Mouse (Mus musculus) cerebellum, adult 2 months (tissue): Measurements from ENCODE around the gene Ccdc117. TPM values are rescaled to one million over a fixed set of nuclear protein-coding genes. Genes with fewer than 3 reads are reported as not detected.
"Not testable (repeated sequence)": the region's sequence is repeated elsewhere in the genome, so short reads cannot be mapped to it uniquely, and the experiment has no call there.

ENCODE experiments used
- DNase-seq, 2 experiments: peaks; one replicate each; pipeline ENCODE4 v3.0.0; 2021
- H3K27ac ChIP-seq: fragments of 200-500 bp; 2 replicates; pipeline ENCODE4 v1.5.1; 2012; ENCODE audit warnings: low read length, control low read depth, inconsistent platforms; ENCODE audit not compliant: insufficient read depth
- H3K27me3 ChIP-seq: fragments of 200-500 bp; 2 replicates; pipeline ENCODE4 v1.6.1; 2012; ENCODE audit warnings: inconsistent platforms, mild to moderate bottlenecking, low read length, moderate library complexity; ENCODE audit not compliant: control insufficient read depth, insufficient read depth
- H3K4me1 ChIP-seq: fragments of 200-500 bp; 2 replicates; pipeline ENCODE4 v1.6.1; 2011; ENCODE audit warnings: low read length; ENCODE audit not compliant: control insufficient read depth, insufficient read depth
- H3K4me3 ChIP-seq: fragments of 200-500 bp; replicated peaks from 2 replicates; pipeline ENCODE3; 2011; ENCODE audit warnings: mild to moderate bottlenecking, low read depth, low read length, control low read depth; ENCODE audit not compliant: insufficient read depth
- CTCF ChIP-seq: fragments of 200-500 bp; IDR thresholded peaks from 2 replicates; pipeline ENCODE4 v1.5.1; 2011; ENCODE audit warnings: low read depth, mild to moderate bottlenecking, control low read depth, low read length, moderate library complexity, borderline replicate concordance; ENCODE audit not compliant: insufficient read depth
- POLR2A ChIP-seq: fragments of 200-500 bp; IDR thresholded peaks from 2 replicates; pipeline ENCODE4 v1.6.1; 2011; ENCODE audit warnings: low read length, control low read depth, borderline replicate concordance; ENCODE audit not compliant: insufficient read depth
- WGBS: fragments of 180-500 bp; shearing (Covaris S2); methylation state at CpG from one replicate; pipeline ENCODE4 v1.1.7; 2018; 5-methylcytosine and 5-hydroxymethylcytosine counted together
- polyA plus RNA-seq: library from polyadenylated mRNA; depleted of rRNA; stranded (reverse); fragments of >200 nt; gene quantifications from 2 replicates; pipeline ENCODE4 v1.2.3, GENCODE M21; 2012; rRNA removed

Ccdc117 gene
- polyA plus RNA-seq, 1 experiment: 13.1 TPM

DNA sequence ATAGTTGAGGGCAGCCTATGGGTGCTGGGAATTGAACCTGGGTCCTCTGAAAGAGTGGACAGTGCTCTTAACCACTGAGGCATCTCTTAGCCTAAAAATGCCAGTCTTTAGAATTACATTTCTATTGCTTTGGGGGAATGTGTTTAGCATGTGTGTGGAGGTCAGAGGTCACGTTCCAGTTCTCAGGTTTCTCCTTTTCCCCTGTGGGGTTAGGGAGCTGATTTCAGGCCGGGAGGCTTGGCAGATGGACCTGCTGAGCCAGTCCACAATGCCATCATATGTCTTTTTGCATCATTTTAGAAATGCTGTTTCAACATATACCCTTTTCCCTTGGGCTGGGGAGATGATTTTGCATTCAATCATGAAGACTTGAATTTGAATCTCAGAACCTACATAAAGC lies 48.1 kb downstream of the Ccdc117 start:
- TF ChIP-seq POLR2A (no peak), CTCF (no peak)
- no peak for DNase-seq
- Histone ChIP-seq H3K27me3 (no peaks in the 10 kb centered on the region), H3K27ac (no peak overlapping the region), H3K4me1 (no peaks in the 10 kb centered on the region), H3K4me3 (no peak overlapping the region)
- 53% methylated on average over 2 of the region's 2 CpGs for WGBS

DNA sequence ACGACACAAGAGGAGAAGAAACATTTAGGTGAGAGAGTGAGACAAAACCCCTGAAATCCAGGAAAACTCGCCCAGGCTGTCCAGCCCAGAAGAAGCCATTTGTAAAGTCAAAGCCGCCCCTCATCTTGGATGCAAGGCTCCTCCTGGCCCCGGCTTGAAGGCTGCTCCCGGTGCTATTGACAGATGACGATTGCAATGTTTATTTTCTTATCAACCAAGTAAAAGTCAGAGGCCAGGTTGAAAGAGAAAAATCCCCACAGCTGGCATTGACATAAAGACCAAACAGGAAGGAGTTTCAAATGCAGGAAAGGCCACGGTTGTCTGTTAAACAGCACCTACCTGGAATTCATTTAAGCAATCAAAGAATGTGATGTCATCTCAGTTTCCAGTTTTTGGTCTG lies 50.1 kb downstream of the Ccdc117 start:
- no peak overlapping the region for H3K4me3 ChIP-seq
- no peaks in the 10 kb centered on the region for H3K27me3 ChIP-seq
- TF ChIP-seq CTCF (no peak), POLR2A (no peak)
- 82% methylated on average over 7 of the region's 7 CpGs for WGBS
- H3K4me1 ChIP-seq: no peaks in the 10 kb centered on the region
- no peak overlapping the region for H3K27ac ChIP-seq
- DNase-seq: no peak

DNA sequence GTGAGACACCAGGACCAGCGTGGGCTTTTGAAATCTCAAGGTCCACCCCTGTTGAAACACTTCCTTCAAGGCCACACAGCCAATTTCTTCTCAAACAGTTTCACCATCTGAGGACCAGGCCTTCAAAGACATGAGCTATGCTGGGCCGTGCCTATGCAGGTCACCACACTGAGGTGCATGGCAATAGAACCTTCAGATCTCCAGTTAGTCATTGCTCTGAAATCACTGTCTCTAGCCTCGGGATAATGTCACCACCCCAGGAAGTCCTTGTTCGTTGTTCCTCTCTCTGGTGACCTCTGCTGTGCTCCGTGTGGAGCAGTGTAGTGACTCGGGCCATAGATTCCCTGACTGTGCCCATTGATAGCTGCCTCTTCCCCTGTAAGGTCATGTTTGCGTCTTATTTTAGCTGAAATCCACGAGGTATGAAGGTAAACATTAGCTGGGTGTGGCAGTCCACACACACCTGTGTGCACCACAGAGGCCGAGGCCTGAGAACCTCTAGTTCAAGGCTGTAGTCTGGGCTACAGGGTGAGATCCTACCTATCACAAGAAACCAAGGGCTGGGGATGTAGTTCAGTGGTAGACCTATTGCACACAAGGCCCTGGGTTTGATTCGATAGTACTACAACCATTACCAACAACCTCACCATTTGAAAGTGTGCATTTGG lies 50.9 kb downstream of the Ccdc117 start:
- no peak overlapping the region for H3K27ac ChIP-seq
- no peaks in the 10 kb centered on the region for H3K27me3 ChIP-seq
- H3K4me3 ChIP-seq: no peak overlapping the region
- TF ChIP-seq CTCF (no peak), POLR2A (no peak)
- H3K4me1 ChIP-seq: 0 out of 2 replicates have a peak, but pooled peaks cover 3% of the 10 kb centered on the region
- no peak for DNase-seq
- WGBS: 81% methylated on average over 10 of the region's 10 CpGs

DNA sequence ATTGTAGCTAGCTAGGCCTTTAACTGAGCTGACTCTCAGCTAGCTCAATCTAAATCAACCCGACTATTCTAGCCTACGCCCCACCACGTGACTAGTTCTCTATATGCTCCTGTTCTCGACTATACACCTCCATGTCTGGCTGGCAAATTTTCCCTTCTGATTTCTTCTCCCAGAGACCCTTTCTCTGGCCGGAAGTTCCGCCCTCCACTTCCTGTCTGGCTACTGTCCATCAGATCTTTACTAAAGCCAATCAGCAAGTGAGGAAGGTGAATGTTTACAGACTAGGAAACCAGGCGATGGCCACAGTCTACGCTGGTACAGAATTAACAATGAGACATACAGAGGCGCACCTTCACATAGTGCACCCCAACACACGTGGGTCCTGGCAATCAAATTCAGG lies 52.6 kb downstream of the Ccdc117 start:
- WGBS: 86% methylated on average over 10 of the region's 10 CpGs
- not testable (repeated sequence) for DNase-seq, H3K27ac ChIP-seq, H3K4me3 ChIP-seq, H3K27me3 ChIP-seq, H3K4me1 ChIP-seq

DNA sequence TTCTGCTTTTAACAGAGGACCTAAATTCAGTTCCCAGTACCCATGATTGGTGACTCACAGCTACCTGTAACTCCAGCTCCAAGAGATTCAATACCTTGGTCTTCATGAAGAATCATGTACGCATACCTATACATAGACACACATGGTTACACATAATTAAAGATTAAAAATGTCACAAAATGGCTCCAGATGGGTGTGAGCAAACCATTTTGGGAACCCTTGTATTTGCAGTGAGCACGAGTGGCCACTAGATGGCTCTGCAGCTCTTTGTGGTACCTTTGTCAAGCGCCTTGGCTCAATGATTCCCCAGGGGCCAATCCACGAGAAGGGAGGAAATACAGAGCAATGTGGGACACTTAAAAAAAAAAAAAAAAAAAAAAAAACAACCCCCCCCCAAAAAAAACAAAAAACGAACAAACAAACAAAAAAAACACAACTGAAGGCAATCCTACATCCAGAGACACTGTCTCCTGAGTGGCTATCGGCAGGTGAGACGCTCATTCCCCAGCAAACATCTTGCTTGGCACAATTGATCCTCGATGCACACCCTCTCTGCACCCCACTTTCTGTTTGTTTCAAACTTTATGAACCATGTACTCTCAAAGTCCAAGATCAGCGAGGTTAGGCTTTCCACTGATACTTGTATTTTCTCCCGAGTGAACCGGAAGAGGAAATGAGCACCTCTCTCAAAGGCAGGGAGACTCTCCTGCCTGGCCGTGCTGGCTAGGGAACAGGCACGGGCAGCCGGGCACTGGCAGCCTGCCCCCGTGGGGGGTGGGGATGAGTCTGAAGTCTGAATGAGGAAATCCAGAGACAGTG lies 56.6 kb downstream of the Ccdc117 start:
- H3K27ac ChIP-seq: no peak overlapping the region
- H3K27me3 ChIP-seq: no peaks in the 10 kb centered on the region
- 0 out of 2 replicates have a peak, but pooled peaks cover 3% of the 10 kb centered on the region for H3K4me1 ChIP-seq
- 2% methylated on average over 15 of the region's 15 CpGs for WGBS
- peak overlapping the region; percentile 80 for H3K4me3 ChIP-seq
- TF ChIP-seq CTCF (peak; percentile 86), POLR2A (peak; percentile 36; the same call in 1 of the 2 replicates)
- peak; percentile 82 to 88 for DNase-seq

GRCm38 (mm10) chr11:5482581-5482980 lies 59.4 kb downstream of the Ccdc117 start:
- H3K27ac ChIP-seq: no peak overlapping the region
- H3K4me3 ChIP-seq: no peak overlapping the region
- no peaks in the 10 kb centered on the region for H3K27me3 ChIP-seq
- DNase-seq: no peak
- 90% methylated on average over 13 of the region's 13 CpGs for WGBS
- H3K4me1 ChIP-seq: 0 out of 2 replicates have a peak, but pooled peaks cover 3% of the 10 kb centered on the region
- no peak for TF ChIP-seq POLR2A
- no peak for TF ChIP-seq CTCF

Other genes starting within 250 kb of the Ccdc117 start
- 5.4 and 5.8 TPM in 2 replicates for gene Znrf3, start 97.3 kb downstream of the Ccdc117 start, polyA plus RNA-seq
- 64.5 and 69.7 TPM in 2 replicates for gene Xbp1, start 21.5 kb downstream of the Ccdc117 start, polyA plus RNA-seq
- gene Ankrd36, start 27.5 kb upstream of the Ccdc117 start, polyA plus RNA-seq: not detected in 2 replicates
- 122 and 124 TPM in 2 replicates for gene Mrps24, start 173.5 kb upstream of the Ccdc117 start, polyA plus RNA-seq
- gene Urgcp, start 220.2 kb upstream of the Ccdc117 start, polyA plus RNA-seq: 36.4 and 37.9 TPM in 2 replicates
- 80.9 and 83.7 TPM in 2 replicates for gene Dbnl, start 246.3 kb upstream of the Ccdc117 start, polyA plus RNA-seq